Mouse (Mus musculus): ENCODE data around the gene Olfr1106.

Olfr1106 gene

DNA sequence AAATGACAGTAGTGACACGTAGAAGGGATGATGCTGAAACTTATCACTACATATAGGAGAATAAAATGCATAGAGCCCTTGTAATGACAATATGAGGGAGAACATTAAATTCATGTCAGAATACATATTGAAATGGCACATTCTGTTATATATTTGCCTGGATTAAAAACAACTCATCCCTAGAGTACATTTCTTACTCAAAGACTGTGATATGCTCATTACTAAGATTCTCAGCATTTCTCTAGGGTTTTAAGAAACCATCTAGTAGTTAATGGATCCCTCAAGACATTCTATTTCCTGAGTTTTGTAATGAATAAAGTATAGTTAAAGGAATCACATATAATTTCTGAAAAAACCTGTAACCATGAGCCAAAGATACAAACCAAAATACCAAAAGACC, at the start of gene Olfr1106:
Gene Olfr1106, minus strand, starts transcription at position 101 of the 400 bp plus-strand sequence.
- DNase-seq (ENCODE audit: low read depth): no peak

- DNase-seq (ENCODE audit: low read depth): no peak
Observed at GRCm38 (mm10) chr2:87095908-87096307, 43.8 kb upstream of the Olfr1106 start, which contains the start of gene Olfr1109. Olfr1109 (minus strand) TSS chr2:87096008.

- DNase-seq (ENCODE audit: low read depth): no peak
Observed at GRCm38 (mm10) chr2:87075717-87076116, 23.6 kb upstream of the Olfr1106 start, which contains the start of gene Olfr1107. Olfr1107 (minus strand) TSS chr2:87075817.

- DNase-seq (ENCODE audit: low read depth): no peak
Observed at GRCm38 (mm10) chr2:87036431-87036830, 15.6 kb downstream of the Olfr1106 start, which contains the start of gene Olfr1105. Olfr1105 (minus strand) TSS chr2:87036531.

GRCm38 (mm10) chr2:87026980-87027379, 25.1 kb downstream of the Olfr1106 start, which contains the start of gene Olfr1104:
Olfr1104 (minus strand) TSS chr2:87027080.
- DNase-seq (ENCODE audit: low read depth): no peak

- DNase-seq (ENCODE audit: low read depth): no peak
Observed at GRCm38 (mm10) chr2:86998098-86998497, 54.0 kb downstream of the Olfr1106 start, which contains the start of gene Olfr1102. Olfr1102 (plus strand) TSS chr2:86998398.

All from fibroblast of lung, adult 2 months (primary cell).